In genomic region chr4:124395069-124395965, GRCm38 (mm10) we compare ENCODE assay signal across 33 mouse cellular contexts.
DNase-seq lines count a peak whose midpoint lies in the region; ATAC-seq and TF ChIP-seq lines count a peak whose summit lies in the region.
"Had no signal": no experiment of that assay in that cellular context is flagged by ENCODE, and none has a peak within 500 bp of the region (broad histone marks: within the 10 kb centered on the region; RNA-seq: fewer than 3 reads in every experiment).

No protein-coding gene starts in this region.

- no peak for TF ChIP-seq POLR2A in brain, embryonic 14.5 days (IDR thresholded peaks at IDR 0.05; ENCODE audit: borderline replicate concordance, extremely low read depth, insufficient read depth, insufficient read length, poor library complexity, severe bottlenecking)

- ATAC-seq in lung, embryonic 14.5 days (ENCODE audit: insufficient read depth), result peak; percentile 64; the same call in 1 of the 2 replicates
- ATAC-seq in forebrain, embryonic 15.5 days (replicated peaks), result 0 out of 2 replicates have a peak, but pooled peaks have one; percentile 23
- ATAC-seq in midbrain, embryonic 15.5 days (replicated peaks), result no peak
- ATAC-seq in monocyte, adult 5-6 weeks (replicated peaks; ENCODE audit: insufficient number of reproducible peaks, low FRiP score, low TSS enrichment, poor library complexity, severe bottlenecking), result no peak
- ATAC-seq: activated CD4-positive, CD25-positive, alpha-beta regulatory T cell, adult 4 months; hindbrain, postnatal 0 days; liver, embryonic 12.5 days; liver, postnatal 0 days; lung, postnatal 0 days had no signal

- H3K9me3 ChIP-seq in lung, embryonic 14.5 days (ENCODE audit: low read depth, low read length), result no peaks in the 10 kb centered on the region
- H3K9me3 ChIP-seq in forebrain, embryonic 15.5 days, result no peaks in the 10 kb centered on the region
- H3K9me3 ChIP-seq in midbrain, embryonic 15.5 days, result no peaks in the 10 kb centered on the region
- H3K9me3 ChIP-seq: embryonic facial prominence, embryonic 13.5 days; heart, embryonic 10.5 days; heart, embryonic 15.5 days; hindbrain, embryonic 12.5 days; kidney, embryonic 15.5 days; liver, embryonic 12.5 days; stomach, embryonic 15.5 days had no signal

- 33% methylated on average over 14 of the region's 14 CpGs for WGBS in lung, embryonic 14.5 days
- WGBS in forebrain, embryonic 15.5 days, result 23% methylated on average over 14 of the region's 14 CpGs
- WGBS in midbrain, embryonic 15.5 days, result 67% methylated on average over 14 of the region's 14 CpGs

- H3K4me3 ChIP-seq in lung, embryonic 14.5 days (ENCODE audit: low read depth, low read length), result no peak overlapping the region
- H3K4me3 ChIP-seq in forebrain, embryonic 15.5 days, result no peak overlapping the region
- no peak overlapping the region for H3K4me3 ChIP-seq in midbrain, embryonic 15.5 days
- H3K4me3 ChIP-seq: embryonic facial prominence, embryonic 13.5 days; heart, embryonic 10.5 days; heart, embryonic 15.5 days; hindbrain, embryonic 12.5 days; kidney, embryonic 15.5 days; layer of hippocampus, adult 2 months; liver, embryonic 12.5 days; myocyte; stomach, embryonic 15.5 days had no signal

- TF ChIP-seq CTCF in lung, embryonic 14.5 days (IDR thresholded peaks at IDR 0.05; ENCODE audit: low read depth), result no peak
- TF ChIP-seq CTCF in brain, embryonic 14.5 days (IDR thresholded peaks at IDR 0.05; ENCODE audit: borderline replicate concordance, extremely low read depth, insufficient read depth, insufficient read length), result no peak

- DNase-seq in lung, embryonic 14.5 days, result peak; percentile 61
- DNase-seq in lung, postnatal 36 days, result no peak
- DNase-seq in Muller cell, postnatal 12 days (ENCODE audit: inconsistent ontology term), result peak; percentile 55
- peak; percentile 89 for DNase-seq in brain, embryonic 14.5 days (ENCODE audit: low read depth)
- DNase-seq in layer of hippocampus, postnatal 25 days (ENCODE audit: extremely low spot score in 1 of 2, low spot score in 1 of 2), result no peak
- DNase-seq: adrenal gland, adult 2 months; adrenal gland, postnatal 36 days; B cell, adult 2 months; cerebellum, adult 2 months; cerebellum, postnatal 25 days; gastrocnemius, postnatal 25 days; kidney, adult 11 months; kidney, postnatal 36 days; liver, postnatal 0 days; midbrain, embryonic 14.5 days; right cerebral cortex, postnatal 14 days; thymus, postnatal 14 days had no signal

- H3K36me3 ChIP-seq in lung, embryonic 14.5 days (ENCODE audit: insufficient read depth), result no peaks in the 10 kb centered on the region
- H3K36me3 ChIP-seq in forebrain, embryonic 15.5 days, result no peaks in the 10 kb centered on the region
- no peaks in the 10 kb centered on the region for H3K36me3 ChIP-seq in midbrain, embryonic 15.5 days (replicated peaks)
- H3K36me3 ChIP-seq: embryonic facial prominence, embryonic 13.5 days; heart, embryonic 10.5 days; heart, embryonic 15.5 days; hindbrain, embryonic 12.5 days; kidney, embryonic 15.5 days; liver, embryonic 12.5 days; stomach, embryonic 15.5 days had no signal

- no peaks in the 10 kb centered on the region; the same call in 1 of the 2 replicates for H3K27me3 ChIP-seq in lung, embryonic 14.5 days (ENCODE audit: insufficient read depth, low read length)
- H3K27me3 ChIP-seq in forebrain, embryonic 15.5 days, result peaks cover 8% of the 10 kb centered on the region; the same call in 1 of the 2 replicates
- H3K27me3 ChIP-seq in midbrain, embryonic 15.5 days (replicated peaks), result no peaks in the 10 kb centered on the region

- H3K9ac ChIP-seq in lung, embryonic 14.5 days, result no peak overlapping the region
- H3K9ac ChIP-seq in forebrain, embryonic 15.5 days (replicated peaks), result no peak overlapping the region
- H3K9ac ChIP-seq in midbrain, embryonic 15.5 days, result no peak overlapping the region
- H3K9ac ChIP-seq: embryonic facial prominence, embryonic 13.5 days; heart, embryonic 15.5 days; hindbrain, embryonic 12.5 days; kidney, embryonic 15.5 days; liver, embryonic 12.5 days; liver, postnatal 0 days; stomach, embryonic 15.5 days had no signal

- H3K4me2 ChIP-seq in lung, embryonic 14.5 days, result no peak overlapping the region; the same call in 1 of the 2 replicates
- 0 out of 2 replicates have a peak overlapping the region, but pooled peaks have one; percentile 5 for H3K4me2 ChIP-seq in forebrain, embryonic 15.5 days (replicated peaks)
- H3K4me2 ChIP-seq in midbrain, embryonic 15.5 days, result no peak overlapping the region
- H3K4me2 ChIP-seq: embryonic facial prominence, embryonic 13.5 days; heart, embryonic 15.5 days; hindbrain, embryonic 12.5 days; kidney, embryonic 15.5 days; liver, embryonic 12.5 days; stomach, embryonic 15.5 days had no signal

- peaks cover 11% of the 10 kb centered on the region for H3K4me1 ChIP-seq in lung, embryonic 14.5 days (ENCODE audit: insufficient read depth)
- peaks cover 16% of the 10 kb centered on the region for H3K4me1 ChIP-seq in forebrain, embryonic 15.5 days
- peaks cover 6% of the 10 kb centered on the region; the same call in 1 of the 2 replicates for H3K4me1 ChIP-seq in midbrain, embryonic 15.5 days
- H3K4me1 ChIP-seq: liver, embryonic 12.5 days had no signal

- H3K27ac ChIP-seq in lung, embryonic 14.5 days (ENCODE audit: low read depth), result no peak overlapping the region
- H3K27ac ChIP-seq in forebrain, embryonic 15.5 days (replicated peaks), result no peak overlapping the region
- H3K27ac ChIP-seq in midbrain, embryonic 15.5 days, result no peak overlapping the region
- H3K27ac ChIP-seq: embryonic facial prominence, embryonic 13.5 days; heart, embryonic 10.5 days; heart, embryonic 15.5 days; hindbrain, embryonic 12.5 days; hindbrain, postnatal 0 days; kidney, embryonic 15.5 days; layer of hippocampus, adult 2 months; liver, embryonic 12.5 days; macrophage; stomach, embryonic 15.5 days had no signal

Comparison
In these comparisons a context has a peak if more than half of its experiments do, and no peak if none do; other contexts are left out.
1. DNase-seq: peak in lung, embryonic 14.5 days (single experiment), Muller cell, postnatal 12 days (single experiment) and brain, embryonic 14.5 days (single experiment); none in lung, postnatal 36 days (single experiment) and layer of hippocampus, postnatal 25 days (0 of 2).
2. ATAC-seq: peak in lung, embryonic 14.5 days (single experiment) and forebrain, embryonic 15.5 days (single experiment); none in midbrain, embryonic 15.5 days (single experiment) and monocyte, adult 5-6 weeks (single experiment).